Mouse (Mus musculus): ENCODE measurements around the gene Vps4a.

- TF ChIP-seq CTCF (IDR thresholded peaks at IDR 0.05) (no peak), EP300 (IDR thresholded peaks at IDR 0.05) (no peak)
Observed at GRCm38 (mm10) chr8:107036626-107037025, 5.6 kb downstream of the Vps4a start.

Data from lung, postnatal 0 days (tissue).